In the genomic region with DNA sequence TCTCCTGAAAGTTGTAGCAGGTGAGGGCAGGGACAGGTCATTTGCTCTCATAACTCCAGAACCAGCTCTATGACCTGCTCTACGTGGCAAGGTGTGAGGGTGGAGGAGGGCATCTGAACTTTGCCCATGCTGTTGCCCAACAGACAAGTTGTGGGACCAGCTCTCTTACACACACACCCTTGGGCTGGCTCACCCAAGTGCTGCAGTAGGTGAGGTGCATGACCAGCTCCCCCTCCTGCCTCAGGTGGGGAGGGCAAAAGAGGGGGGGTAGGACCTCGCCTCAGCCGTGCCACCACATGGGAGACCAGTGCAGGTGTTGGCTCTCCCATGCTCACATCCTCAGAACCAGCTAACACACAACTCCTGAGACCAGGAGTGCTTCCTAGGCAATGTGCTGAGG, we compare ENCODE assay signal across 19 mouse cellular contexts.
DNase-seq lines count a peak whose midpoint lies in the region; ATAC-seq and TF ChIP-seq lines count a peak whose summit lies in the region.
"Had no signal": no experiment of that assay in that cellular context is flagged by ENCODE, and none has a peak within 500 bp of the region (broad histone marks: within the 10 kb centered on the region; RNA-seq: fewer than 3 reads in every experiment).

No protein-coding gene starts in this region.

- no peak overlapping the region for H3K4me2 ChIP-seq in hindbrain, embryonic 13.5 days
- H3K4me2 ChIP-seq in hindbrain, postnatal 0 days (ENCODE audit: low read depth, low read length) = no peak overlapping the region
- H3K4me2 ChIP-seq in midbrain, embryonic 11.5 days = no peak overlapping the region
- H3K4me2 ChIP-seq in midbrain, postnatal 0 days (ENCODE audit: low read depth, low read length, poor library complexity, severe bottlenecking) = no peak overlapping the region
- H3K4me2 ChIP-seq: liver, embryonic 13.5 days; neural tube, embryonic 13.5 days had no signal

- H3K4me1 ChIP-seq in hindbrain, embryonic 13.5 days (replicated peaks) = 0 out of 2 replicates have a peak, but pooled peaks cover 3% of the 10 kb centered on the region
- no peaks in the 10 kb centered on the region for H3K4me1 ChIP-seq in hindbrain, postnatal 0 days (ENCODE audit: insufficient read depth, low read length)
- no peaks in the 10 kb centered on the region for H3K4me1 ChIP-seq in midbrain, embryonic 11.5 days (ENCODE audit: control insufficient read depth, insufficient read depth, low read length)
- no peaks in the 10 kb centered on the region for H3K4me1 ChIP-seq in midbrain, postnatal 0 days (ENCODE audit: insufficient read depth, low read length)
- H3K4me1 ChIP-seq: liver, embryonic 13.5 days had no signal

- no peak for DNase-seq in hindbrain, postnatal 0 days (ENCODE audit: low spot score)
- DNase-seq in midbrain, embryonic 11.5 days (ENCODE audit: low spot score, missing footprints) = no peak
- DNase-seq in midbrain, postnatal 0 days (ENCODE audit: low spot score) = no peak
- DNase-seq in fat pad, adult 2 months (ENCODE audit: extremely low read depth, low read depth, low spot score) = peak; percentile 46
- peak; percentile 32 for DNase-seq in large intestine, adult 2 months (ENCODE audit: low read depth, low spot score)
- DNase-seq: adrenal gland, postnatal 14 days; cerebellum, adult 11-12 months; cerebellum, postnatal 36 days; gastrocnemius, postnatal 14 days; heart, postnatal 14 days; liver, embryonic 13.5 days; lung, postnatal 14 days; right cerebral cortex, postnatal 25 days; thymus, postnatal 4 days had no signal

- H3K9me3 ChIP-seq in hindbrain, embryonic 13.5 days = no peaks in the 10 kb centered on the region
- no peaks in the 10 kb centered on the region for H3K9me3 ChIP-seq in hindbrain, postnatal 0 days (ENCODE audit: low read length)
- H3K9me3 ChIP-seq in midbrain, embryonic 11.5 days (ENCODE audit: control insufficient read depth, low read length) = no peaks in the 10 kb centered on the region
- H3K9me3 ChIP-seq in midbrain, postnatal 0 days (ENCODE audit: low read length) = no peaks in the 10 kb centered on the region
- H3K9me3 ChIP-seq: liver, embryonic 13.5 days; neural tube, embryonic 13.5 days had no signal

- 0 out of 2 replicates have a peak, but pooled peaks have one; percentile 39 for ATAC-seq in hindbrain, embryonic 13.5 days (ENCODE audit: low FRiP score)
- no peak for ATAC-seq in hindbrain, postnatal 0 days
- ATAC-seq in midbrain, embryonic 11.5 days (ENCODE audit: low FRiP score) = 0 out of 2 replicates have a peak, but pooled peaks have one; percentile 38
- ATAC-seq in midbrain, postnatal 0 days (ENCODE audit: low FRiP score) = no peak
- no peak for ATAC-seq in inflammation-experienced regulatory T-cells, adult 6 months
- ATAC-seq: hindbrain, embryonic 16.5 days had no signal

- H3K9ac ChIP-seq in hindbrain, embryonic 13.5 days = no peak overlapping the region
- no peak overlapping the region for H3K9ac ChIP-seq in hindbrain, postnatal 0 days (replicated peaks; ENCODE audit: low read length)
- no peak overlapping the region for H3K9ac ChIP-seq in midbrain, embryonic 11.5 days (ENCODE audit: low read length)
- no peak overlapping the region for H3K9ac ChIP-seq in midbrain, postnatal 0 days (replicated peaks; ENCODE audit: low read length, poor library complexity, severe bottlenecking)
- H3K9ac ChIP-seq: liver, embryonic 13.5 days; neural tube, embryonic 13.5 days had no signal

- no peak overlapping the region for H3K27ac ChIP-seq in hindbrain, embryonic 13.5 days
- no peak overlapping the region for H3K27ac ChIP-seq in hindbrain, postnatal 0 days
- no peak overlapping the region for H3K27ac ChIP-seq in midbrain, embryonic 11.5 days (ENCODE audit: low read depth, low read length)
- no peak overlapping the region for H3K27ac ChIP-seq in midbrain, postnatal 0 days (ENCODE audit: low read depth, low read length)
- H3K27ac ChIP-seq: layer of hippocampus, adult 2 months; liver, embryonic 13.5 days; neural tube, embryonic 13.5 days had no signal

- no peaks in the 10 kb centered on the region for H3K27me3 ChIP-seq in hindbrain, embryonic 13.5 days
- no peaks in the 10 kb centered on the region for H3K27me3 ChIP-seq in hindbrain, postnatal 0 days (ENCODE audit: insufficient read depth, low read length)
- H3K27me3 ChIP-seq in midbrain, embryonic 11.5 days (ENCODE audit: control insufficient read depth, insufficient read depth, low read length) = no peaks in the 10 kb centered on the region
- no peaks in the 10 kb centered on the region for H3K27me3 ChIP-seq in midbrain, postnatal 0 days (ENCODE audit: insufficient read depth, low read length)
- H3K27me3 ChIP-seq: liver, embryonic 13.5 days; neural tube, embryonic 13.5 days had no signal

- WGBS in hindbrain, embryonic 13.5 days = 96% methylated on average over 3 of the region's 3 CpGs
- WGBS in hindbrain, postnatal 0 days = 96% methylated on average over 3 of the region's 3 CpGs
- WGBS in midbrain, embryonic 11.5 days = 95% methylated on average over 3 of the region's 3 CpGs
- 93% methylated on average over 3 of the region's 3 CpGs for WGBS in midbrain, postnatal 0 days
- 38% methylated on average over 3 of the region's 3 CpGs for WGBS in large intestine, adult 2 months

- no peaks in the 10 kb centered on the region for H3K36me3 ChIP-seq in hindbrain, embryonic 13.5 days
- no peaks in the 10 kb centered on the region for H3K36me3 ChIP-seq in hindbrain, postnatal 0 days (ENCODE audit: insufficient read depth, low read length)
- no peaks in the 10 kb centered on the region for H3K36me3 ChIP-seq in midbrain, embryonic 11.5 days (ENCODE audit: control insufficient read depth, insufficient read depth, low read length)
- no peaks in the 10 kb centered on the region for H3K36me3 ChIP-seq in midbrain, postnatal 0 days (ENCODE audit: insufficient read depth, low read length)
- H3K36me3 ChIP-seq: liver, embryonic 13.5 days; neural tube, embryonic 13.5 days had no signal

- H3K4me3 ChIP-seq in hindbrain, embryonic 13.5 days = no peak overlapping the region
- no peak overlapping the region for H3K4me3 ChIP-seq in hindbrain, postnatal 0 days (ENCODE audit: low read length)
- H3K4me3 ChIP-seq in midbrain, embryonic 11.5 days (ENCODE audit: low read depth, low read length) = no peak overlapping the region
- H3K4me3 ChIP-seq in midbrain, postnatal 0 days (ENCODE audit: low read depth, low read length) = no peak overlapping the region
- H3K4me3 ChIP-seq: layer of hippocampus, adult 2 months; liver, embryonic 13.5 days; neural tube, embryonic 13.5 days had no signal

- no peak for TF ChIP-seq CTCF in hindbrain, postnatal 0 days (IDR thresholded peaks at IDR 0.05; ENCODE audit: low read depth)
- TF ChIP-seq CTCF in midbrain, postnatal 0 days (IDR thresholded peaks at IDR 0.05) = no peak

Comparison
In these comparisons a context has a peak if more than half of its experiments do, and no peak if none do; other contexts are left out.
1. ATAC-seq: peak in hindbrain, embryonic 13.5 days (single experiment) and midbrain, embryonic 11.5 days (single experiment); none in hindbrain, postnatal 0 days (single experiment), midbrain, postnatal 0 days (single experiment) and inflammation-experienced regulatory T-cells, adult 6 months (single experiment).
2. DNase-seq: peak in fat pad, adult 2 months (single experiment) and large intestine, adult 2 months (single experiment); none in hindbrain, postnatal 0 days (single experiment), midbrain, embryonic 11.5 days (single experiment) and midbrain, postnatal 0 days (single experiment).